Mouse (Mus musculus) brown adipose tissue, adult 24 weeks (tissue): ENCODE measurements around the gene Cox6b2. TPM values are rescaled to one million over a fixed set of nuclear protein-coding genes. Genes with fewer than 3 reads are reported as not detected.
"Not testable (repeated sequence)": the region's sequence is repeated elsewhere in the genome, so short reads cannot be mapped to it uniquely, and the experiment has no call there.

ENCODE experiments used
- H3K27ac ChIP-seq: fragments of 200-500 bp; replicated peaks from 2 replicates; pipeline ENCODE4 v1.5.1; 2012; ENCODE audit warnings: low read depth, mild to moderate bottlenecking, low read length
- H3K4me1 ChIP-seq: fragments of 200-500 bp; 2 replicates; pipeline ENCODE4 v1.6.1; 2012; ENCODE audit warnings: low read length, mixed read lengths; ENCODE audit not compliant: control insufficient read depth, insufficient read depth, insufficient read length
- H3K4me3 ChIP-seq: fragments of 200-500 bp; 2 replicates; pipeline ENCODE4 v1.5.1; 2012; ENCODE audit warnings: low read depth, mild to moderate bottlenecking, low read length, moderate library complexity; ENCODE audit not compliant: insufficient read depth
- polyA plus RNA-seq: library from polyadenylated mRNA; stranded (reverse); fragments of >200 nt; gene quantifications from 2 replicates; pipeline ENCODE4 v1.2.4, GENCODE M21; 2012; ENCODE audit not compliant: missing spikeins, insufficient read depth, insufficient read length

Gene Cox6b2
- polyA plus RNA-seq = 7.9 and 17.6 TPM in 2 replicates

DNA sequence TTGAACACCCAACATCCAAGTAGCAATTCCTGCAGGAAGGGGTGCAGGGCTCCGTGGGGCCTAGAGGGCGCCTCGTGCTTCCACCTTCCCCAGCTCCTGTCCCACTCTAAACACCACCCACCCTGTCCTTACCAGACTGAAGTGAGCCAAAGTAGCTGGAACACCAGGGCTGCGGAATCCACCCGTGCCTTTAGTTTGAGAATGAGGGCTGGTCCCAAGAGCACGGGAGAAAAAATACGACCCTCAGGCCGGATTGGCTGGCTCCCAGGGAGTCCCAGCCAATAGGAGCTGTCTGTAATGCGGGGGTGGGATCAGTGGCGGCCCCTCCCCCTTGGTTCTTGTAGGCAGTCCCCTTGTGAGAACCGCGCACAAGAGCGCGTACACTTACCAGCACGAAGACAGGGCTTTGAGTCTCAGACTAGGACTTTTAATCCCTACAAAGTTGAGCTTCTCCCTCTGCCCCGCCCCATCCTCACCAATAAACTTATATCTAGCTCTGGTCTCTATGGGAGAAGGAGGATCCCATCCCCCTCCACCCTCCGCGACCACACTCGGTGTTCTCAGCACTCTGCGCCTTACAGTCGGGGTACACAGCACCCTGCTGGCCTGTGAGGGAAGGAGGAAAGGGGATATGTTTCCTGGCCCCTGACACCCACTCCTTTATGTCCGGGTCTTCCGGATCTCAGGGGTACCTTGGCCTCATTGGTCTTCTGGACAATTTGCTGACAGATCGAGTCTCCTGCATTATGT, at the start of gene Cox6b2:
TSS of gene Cox6b2 (minus strand) at position 274 of the 750 bp plus-strand sequence.
- H3K4me1 ChIP-seq = peaks cover 6% of the 10 kb centered on the region; the same call in 1 of the 2 replicates
- no peak within 1 kb of the TSS for H3K27ac ChIP-seq
- H3K4me3 ChIP-seq = peak within 1 kb of the TSS; percentile 47

- Histone ChIP-seq H3K4me3 (no peak overlapping the region), H3K4me1 (no peaks in the 10 kb centered on the region; the same call in 1 of the 2 replicates), H3K27ac (no peak overlapping the region)
Measured at GRCm38 (mm10) chr7:4802247-4802646, 49.4 kb upstream of the Cox6b2 start.

DNA sequence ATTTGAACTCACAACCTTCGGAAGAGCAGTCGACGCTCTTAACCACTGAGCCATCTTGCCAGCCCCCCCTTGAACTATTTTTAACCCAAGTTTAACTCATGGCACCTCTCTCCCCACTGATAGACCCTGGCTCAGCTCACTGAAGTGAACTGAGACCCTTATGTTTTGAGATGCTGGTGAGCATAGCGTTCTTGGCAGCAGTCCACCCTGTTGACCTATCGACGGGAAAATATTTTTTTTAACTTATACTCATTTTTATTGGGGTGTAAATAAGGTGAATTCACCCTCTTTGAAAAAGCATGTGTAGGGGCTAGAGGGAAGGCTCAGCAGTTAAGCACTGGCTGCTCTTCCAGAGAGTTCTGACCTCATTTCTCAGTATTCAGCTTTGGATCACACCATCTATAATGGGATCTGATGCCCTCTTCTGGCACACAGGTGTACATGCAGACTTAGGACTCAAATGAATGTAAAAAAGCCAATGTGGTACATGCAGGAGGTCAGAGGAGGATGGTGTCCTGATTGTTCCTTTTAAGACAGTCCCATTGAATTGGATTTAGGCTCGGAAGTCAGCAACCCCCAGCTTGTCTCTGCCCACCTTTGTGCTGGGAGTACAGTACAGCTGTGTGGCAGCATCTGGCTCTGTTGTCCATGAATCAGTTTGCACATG, 43.0 kb upstream of the Cox6b2 start:
- Histone ChIP-seq H3K4me3 (no peak overlapping the region), H3K27ac (no peak overlapping the region), H3K4me1 (no peaks in the 10 kb centered on the region)

GRCm38 (mm10) chr7:4794631-4795168, 41.8 kb upstream of the Cox6b2 start:
- Histone ChIP-seq H3K4me1 (no peaks in the 10 kb centered on the region), H3K27ac (no peak overlapping the region), H3K4me3 (0 out of 2 replicates have a peak overlapping the region, but pooled peaks have one; percentile 11)

DNA sequence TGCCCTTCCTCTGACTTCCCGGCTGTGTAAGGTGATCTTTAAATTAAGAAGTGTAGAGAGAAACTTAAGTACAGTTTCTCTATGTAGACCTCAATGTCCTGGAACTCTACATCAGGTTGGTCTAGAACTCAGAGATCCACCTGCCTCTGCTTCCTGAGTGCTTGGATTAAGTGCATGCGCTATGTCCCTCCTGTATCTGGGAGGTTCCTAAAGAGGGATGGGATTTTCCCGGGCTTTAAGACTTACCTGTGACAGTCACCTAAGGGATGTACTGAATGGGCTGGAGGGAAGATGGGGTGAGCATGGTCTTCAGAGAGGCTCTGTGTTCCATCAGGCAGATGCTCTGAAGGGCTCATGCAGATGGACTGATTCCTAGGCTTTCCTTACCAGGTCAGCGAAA, 40.8 kb upstream of the Cox6b2 start:
- no peaks in the 10 kb centered on the region for H3K4me1 ChIP-seq
- no peak overlapping the region for H3K27ac ChIP-seq
- peak overlapping the region; percentile 75 for H3K4me3 ChIP-seq

- H3K4me3 ChIP-seq = peak overlapping the region; percentile 75
- not testable (repeated sequence) for H3K4me1 ChIP-seq
- H3K27ac ChIP-seq = peak overlapping the region; percentile 86
Measured at GRCm38 (mm10) chr7:4793248-4793647, 40.4 kb upstream of the Cox6b2 start.

DNA sequence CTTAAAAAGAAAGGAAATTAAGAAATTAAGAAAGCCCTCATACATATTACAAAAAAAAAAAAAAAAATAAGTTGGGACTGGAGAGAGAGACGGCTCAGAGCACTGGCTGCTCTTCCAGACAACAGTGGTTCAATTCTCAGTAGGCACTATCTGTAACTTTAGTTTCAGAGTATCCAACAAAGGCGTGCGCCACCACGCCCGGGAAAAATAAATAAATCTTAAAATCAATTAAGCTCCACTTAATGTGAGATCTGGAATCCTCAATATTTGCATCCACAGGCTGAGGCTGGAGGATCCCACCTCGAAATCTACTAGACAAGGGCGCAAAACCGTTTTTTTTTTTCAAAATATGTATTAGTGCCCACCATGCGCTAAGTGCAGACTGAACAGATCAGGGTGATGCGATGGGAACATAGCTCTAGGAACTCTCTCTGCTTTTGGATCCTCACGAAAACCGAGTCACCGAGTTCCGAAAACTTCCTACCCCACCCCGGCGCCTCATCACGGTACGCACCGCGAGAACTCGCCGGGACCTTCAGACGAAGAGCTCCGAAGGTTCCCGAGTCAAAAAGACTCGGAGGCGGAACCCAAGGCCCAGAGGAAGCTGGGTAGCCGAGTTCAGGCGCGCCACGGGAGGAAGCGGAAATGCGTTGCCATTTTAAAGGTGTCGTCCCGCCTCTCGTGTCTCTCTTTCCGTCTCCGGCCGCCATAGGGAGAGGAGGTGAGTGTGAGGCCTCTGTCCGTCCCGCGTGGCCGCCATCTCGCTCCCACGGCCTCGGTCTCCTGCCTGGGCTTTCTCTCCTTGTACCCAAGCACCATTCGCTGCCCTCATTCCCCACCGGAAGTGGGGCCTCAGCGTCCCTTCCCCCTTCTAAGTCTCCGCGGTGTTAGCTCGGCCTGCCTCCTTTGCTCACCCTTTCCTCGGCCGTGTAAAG, 39.7 kb upstream of the Cox6b2 start, which contains the start of gene Rpl28:
TSS of gene Rpl28 (plus strand) at position 597 of the 935 bp plus-strand sequence.
- H3K27ac ChIP-seq = peak within 1 kb of the TSS; percentile 89
- no peaks in the 10 kb centered on the region for H3K4me1 ChIP-seq
- H3K4me3 ChIP-seq = peak within 1 kb of the TSS; percentile 75

- Histone ChIP-seq H3K4me1 (no peaks in the 10 kb centered on the region), H3K27ac (no peak within 1 kb of the TSS), H3K4me3 (peak within 1 kb of the TSS; percentile 82)
Measured at GRCm38 (mm10) chr7:4789436-4789935, 36.6 kb upstream of the Cox6b2 start, which contains the start of gene Tmem238. Tmem238 (minus strand) TSS chr7:4789656.

DNA sequence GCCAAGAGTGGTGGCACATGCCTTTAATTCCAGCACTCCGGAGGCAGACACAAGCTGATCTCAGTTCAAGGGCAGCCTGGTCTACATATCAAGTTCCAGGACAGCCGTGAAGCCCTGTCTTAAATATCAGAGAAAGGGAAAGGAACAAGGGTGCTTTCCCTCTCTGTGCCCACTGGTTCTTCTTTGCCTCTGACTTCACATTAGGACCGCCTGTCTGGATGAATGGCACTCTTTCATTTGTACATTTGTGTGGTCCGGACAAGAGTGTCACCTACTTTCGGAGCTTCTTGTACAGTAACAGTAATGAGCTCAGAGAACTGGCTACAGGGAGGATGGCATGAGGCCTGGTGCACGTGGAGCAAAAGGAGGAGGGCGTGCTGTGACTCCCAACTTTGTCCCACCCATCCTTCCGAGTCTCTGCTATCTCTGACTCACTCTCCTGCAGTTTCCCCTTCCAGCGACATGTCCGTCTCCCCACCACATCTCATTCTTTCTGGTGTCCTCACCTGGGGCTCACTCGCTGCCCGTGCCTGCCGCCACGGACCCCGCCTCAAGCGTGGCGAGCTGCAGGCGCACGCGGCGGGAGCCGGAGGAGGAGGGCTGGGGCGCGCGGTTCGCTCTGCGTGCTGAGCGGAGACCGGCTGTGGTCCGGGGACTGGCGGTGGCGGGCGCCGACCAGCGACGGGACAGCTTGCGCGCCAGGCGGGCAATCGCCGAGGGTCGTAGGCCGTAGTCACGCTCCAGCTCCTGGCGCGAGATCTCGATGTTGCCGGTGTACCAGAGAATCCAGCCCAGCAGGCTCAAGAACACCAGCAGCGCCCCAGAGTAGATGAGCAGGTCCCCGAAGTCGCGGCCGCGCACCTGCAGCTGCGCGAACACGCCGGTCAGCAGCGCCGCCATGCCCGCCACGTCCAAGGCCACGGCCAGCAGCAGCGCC, 35.9 kb upstream of the Cox6b2 start:
- Histone ChIP-seq H3K4me3 (peak overlapping the region; percentile 82), H3K27ac (no peak overlapping the region)

GRCm38 (mm10) chr7:4783667-4784268, 30.9 kb upstream of the Cox6b2 start:
- H3K4me3 ChIP-seq = no peak overlapping the region

More for the DNA sequence above, 35.9 kb upstream of the Cox6b2 start:
- no peaks in the 10 kb centered on the region for H3K4me1 ChIP-seq

GRCm38 (mm10) chr7:4782759-4783158, 29.9 kb upstream of the Cox6b2 start, which contains the start of the genes Il11 and Tmem190:
Il11 (minus strand) TSS chr7:4782859.
Tmem190 (plus strand) TSS chr7:4782937.
- no peak within 1 kb of the TSS for H3K27ac ChIP-seq
- H3K4me3 ChIP-seq = no peak within 1 kb of the TSS
- no peaks in the 10 kb centered on the region for H3K4me1 ChIP-seq

More at GRCm38 (mm10) chr7:4783667-4784268, 30.9 kb upstream of the Cox6b2 start:
- Histone ChIP-seq H3K4me1 (no peaks in the 10 kb centered on the region), H3K27ac (no peak overlapping the region)

DNA sequence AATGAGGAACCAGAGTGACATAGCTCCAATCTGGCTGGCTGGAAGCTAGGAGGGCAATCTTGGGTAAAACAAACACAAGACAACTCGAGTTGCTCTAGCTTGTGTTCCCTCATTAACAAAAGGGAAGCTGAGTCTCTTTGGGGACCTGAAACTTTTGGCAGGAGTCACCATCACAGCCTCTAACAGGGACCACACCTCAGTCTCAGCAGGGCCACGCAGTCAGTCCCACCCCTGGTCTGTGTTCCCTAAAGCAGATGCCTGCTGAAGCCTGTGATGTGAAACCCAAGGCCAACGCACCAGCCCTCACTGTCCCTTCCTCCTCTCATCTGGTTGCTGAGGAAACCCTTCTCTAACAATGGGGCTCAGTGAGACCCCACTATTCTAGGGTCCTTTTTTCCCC, 29.2 kb upstream of the Cox6b2 start:
- Histone ChIP-seq H3K4me3 (no peak overlapping the region), H3K27ac (no peak overlapping the region), H3K4me1 (no peaks in the 10 kb centered on the region)

DNA sequence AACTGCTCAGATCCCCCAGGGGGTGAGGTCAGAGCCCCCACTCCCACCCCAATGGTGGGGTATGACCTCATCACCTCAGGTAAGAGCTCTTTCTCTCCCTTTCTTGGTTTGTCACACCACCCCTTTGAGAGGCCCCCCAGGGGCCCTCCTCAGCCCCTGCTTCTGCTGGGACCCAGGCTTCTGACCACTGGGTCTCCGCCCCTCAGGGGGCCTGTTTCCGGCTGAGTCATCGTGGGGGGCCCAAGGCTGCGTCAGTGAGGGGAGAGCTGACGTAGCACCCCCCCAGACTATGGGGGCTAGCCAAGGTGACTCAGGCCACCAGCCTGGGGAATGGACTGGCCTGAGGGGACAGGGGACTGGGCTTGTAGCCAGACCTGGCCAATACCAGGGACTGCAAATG, 27.0 kb upstream of the Cox6b2 start:
- no peak overlapping the region for H3K4me3 ChIP-seq
- H3K27ac ChIP-seq = no peak overlapping the region
- no peaks in the 10 kb centered on the region for H3K4me1 ChIP-seq
